Mouse (Mus musculus) intestine, postnatal 0 days (tissue): ENCODE measurements at regions not wholly inside any gene's neighbourhood (a gene's known extent, or its start where the extent isn't known, plus 50 kb on each side); places are given as distances from the start of the nearest gene placed in this dataset.

Experiments used
- ATAC-seq: fragments of 200-750 bp; cut with Nextera tagmentation; 2 replicates; pipeline ENCODE4 v1.8.0; 2017; ENCODE audit warnings: mild to moderate bottlenecking, moderate TSS enrichment, moderate library complexity
- H3K27ac ChIP-seq: fragments of 300-500 bp; sonication (generic); 2 replicates; pipeline ENCODE4 v1.5.1; 2014; ENCODE audit warnings: mild to moderate bottlenecking, low read depth, low read length, moderate library complexity
- H3K27me3 ChIP-seq: fragments of 300-500 bp; sonication (generic); replicated peaks from 2 replicates; pipeline ENCODE4 v1.6.1; 2014; ENCODE audit warnings: low read length, mixed read lengths; ENCODE audit not compliant: control insufficient read depth, insufficient read depth
- H3K36me3 ChIP-seq: fragments of 300-500 bp; sonication (generic); 2 replicates; pipeline ENCODE4 v1.6.1; 2014; ENCODE audit warnings: mild to moderate bottlenecking, moderate library complexity; ENCODE audit not compliant: control insufficient read depth, insufficient read depth
- H3K4me1 ChIP-seq: fragments of 300-500 bp; sonication (generic); replicated peaks from 2 replicates; pipeline ENCODE4 v1.6.1; 2014; ENCODE audit warnings: antibody characterized with exemption, low read length, mixed read lengths; ENCODE audit not compliant: control insufficient read depth, insufficient read depth
- H3K4me2 ChIP-seq: fragments of 300-500 bp; sonication (generic); replicated peaks from 2 replicates; pipeline ENCODE4 v1.6.1; 2014; ENCODE audit warnings: low read depth, mild to moderate bottlenecking, moderate library complexity
- H3K4me3 ChIP-seq: fragments of 300-500 bp; sonication (generic); 2 replicates; pipeline ENCODE4 v1.5.1; 2014; ENCODE audit warnings: low read depth, low read length
- H3K9ac ChIP-seq: fragments of 300-500 bp; sonication (generic); 2 replicates; pipeline ENCODE4 v1.6.1; 2014; ENCODE audit warnings: mild to moderate bottlenecking, low read depth, low read length
- H3K9me3 ChIP-seq: fragments of 300-500 bp; sonication (generic); 2 replicates; pipeline ENCODE4 v1.6.1; 2016; ENCODE audit warnings: mixed run types; ENCODE audit not compliant: control insufficient read depth
- CTCF ChIP-seq: sonication (generic); IDR thresholded peaks from 2 replicates; pipeline ENCODE4 v1.5.1; 2016; ENCODE audit warnings: low read depth, mild to moderate bottlenecking, control low read depth, antibody characterized with exemption, moderate library complexity
- WGBS: fragments of 180-500 bp; shearing (Covaris S2); extraction: QIAGEN DNeasy Blood & Tissue Kit; methylation state at CpG from one replicate; pipeline ENCODE4 v1.1.7; 2014; 5-methylcytosine and 5-hydroxymethylcytosine counted together

DNA sequence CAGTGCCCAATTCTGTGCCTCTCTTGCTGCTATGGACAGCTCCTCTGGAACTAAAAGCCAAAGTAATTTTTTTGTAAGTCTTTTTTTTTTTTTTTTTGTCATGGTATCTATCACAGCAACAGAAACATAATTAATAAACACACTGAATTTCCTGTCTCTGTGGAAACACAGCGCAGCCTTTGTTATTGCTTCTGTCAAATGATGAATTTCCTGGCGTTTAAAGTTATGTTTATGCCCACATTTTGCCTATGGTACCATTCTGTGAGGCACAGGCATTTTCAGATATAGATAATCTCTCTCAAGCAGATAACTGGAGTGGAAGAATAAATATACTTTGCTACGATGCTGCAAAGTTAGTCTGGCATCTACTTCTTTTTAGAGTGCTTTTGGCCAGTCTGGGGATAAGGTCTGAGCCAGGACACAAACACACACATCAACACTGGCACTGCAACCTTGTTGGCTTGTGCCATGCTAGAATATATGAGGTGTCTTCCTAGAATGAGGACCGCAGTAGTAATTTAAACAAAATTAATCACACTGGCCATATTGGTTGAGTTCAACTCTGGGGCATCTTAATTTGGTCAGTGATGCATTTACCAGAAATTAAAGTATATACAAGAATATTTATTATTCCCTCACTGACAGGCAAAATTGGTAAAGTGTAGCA, 227.9 kb upstream of the Gk2 start:
- H3K9me3 ChIP-seq: no peaks in the 10 kb centered on the region
- H3K27me3 ChIP-seq: no peaks in the 10 kb centered on the region
- H3K27ac ChIP-seq: no peak overlapping the region
- H3K4me1 ChIP-seq: no peaks in the 10 kb centered on the region
- no peak overlapping the region for H3K4me3 ChIP-seq
- H3K9ac ChIP-seq: no peak overlapping the region
- H3K36me3 ChIP-seq: no peaks in the 10 kb centered on the region
- 39% methylated on average over 4 of the region's 4 CpGs for WGBS
- H3K4me2 ChIP-seq: no peak overlapping the region
- TF ChIP-seq CTCF: no peak
- no peak for ATAC-seq

DNA sequence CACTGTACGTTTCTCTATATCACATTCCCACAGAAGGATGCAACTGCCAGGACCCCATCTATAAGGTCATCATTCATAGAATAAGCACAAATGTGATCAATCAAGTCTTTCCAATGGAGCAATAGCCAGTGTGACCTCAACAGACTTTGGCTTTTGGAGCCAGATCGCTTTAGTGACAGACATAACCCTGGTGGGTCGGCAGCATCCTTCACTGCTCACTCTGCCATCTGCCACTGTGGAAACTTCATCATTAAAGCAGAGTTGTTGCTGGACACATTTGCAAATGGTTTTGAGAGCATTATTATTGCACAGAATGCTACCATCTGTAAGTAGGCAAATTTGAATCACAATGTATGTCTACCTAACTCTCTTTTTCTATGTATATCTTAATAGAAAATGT, 212.9 kb upstream of the Gk2 start:
- Histone ChIP-seq H3K4me2 (no peak overlapping the region), H3K9ac (no peak overlapping the region), H3K27ac (no peak overlapping the region), H3K4me3 (no peak overlapping the region), H3K36me3 (no peaks in the 10 kb centered on the region), H3K4me1 (no peaks in the 10 kb centered on the region), H3K27me3 (no peaks in the 10 kb centered on the region), H3K9me3 (no peaks in the 10 kb centered on the region)
- 79% methylated on average over 3 of the region's 3 CpGs for WGBS
- TF ChIP-seq CTCF: no peak
- no peak for ATAC-seq

DNA sequence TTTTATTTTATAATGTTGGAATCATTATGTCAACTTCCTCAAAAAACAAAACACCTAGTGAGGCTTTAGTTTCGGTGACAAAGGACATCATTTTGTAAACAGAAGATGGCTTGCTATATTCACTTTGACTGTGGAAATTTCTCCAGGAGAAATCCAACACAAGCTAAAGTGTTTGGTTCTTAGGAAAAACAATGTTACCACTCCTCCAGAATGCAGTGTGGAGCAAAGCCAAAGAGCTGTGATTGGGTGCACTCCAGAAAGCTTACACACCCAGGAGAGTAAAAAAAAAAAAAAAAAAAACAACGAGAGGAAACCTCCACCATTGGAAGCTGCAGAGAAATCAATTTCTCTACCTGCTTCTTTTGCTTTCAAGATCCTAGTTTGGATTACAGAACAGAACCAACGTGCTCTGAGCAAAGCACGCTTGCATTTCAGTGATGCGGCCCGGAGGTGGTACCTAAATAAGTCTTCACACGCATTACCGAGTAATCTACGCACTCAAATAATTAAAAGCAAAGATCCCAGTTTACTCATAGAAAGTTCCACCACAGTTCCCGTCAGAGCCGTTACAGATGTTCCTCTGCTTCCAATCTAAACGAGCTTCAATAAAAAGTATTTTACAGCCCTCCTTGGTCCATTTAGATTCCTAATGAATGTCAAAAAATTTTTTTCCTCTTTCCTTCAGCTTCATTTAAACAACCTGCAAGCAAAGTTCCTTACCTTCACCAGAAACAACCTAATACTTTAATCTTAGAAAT, 199.5 kb upstream of the Gk2 start:
- no peak overlapping the region for H3K4me3 ChIP-seq
- no peak for TF ChIP-seq CTCF
- H3K9ac ChIP-seq: no peak overlapping the region
- H3K36me3 ChIP-seq: no peaks in the 10 kb centered on the region
- H3K4me2 ChIP-seq: no peak overlapping the region
- ATAC-seq: no peak
- H3K27me3 ChIP-seq: no peaks in the 10 kb centered on the region
- 72% methylated on average over 12 of the region's 12 CpGs for WGBS
- no peaks in the 10 kb centered on the region for H3K4me1 ChIP-seq
- H3K9me3 ChIP-seq: no peaks in the 10 kb centered on the region
- no peak overlapping the region for H3K27ac ChIP-seq

DNA sequence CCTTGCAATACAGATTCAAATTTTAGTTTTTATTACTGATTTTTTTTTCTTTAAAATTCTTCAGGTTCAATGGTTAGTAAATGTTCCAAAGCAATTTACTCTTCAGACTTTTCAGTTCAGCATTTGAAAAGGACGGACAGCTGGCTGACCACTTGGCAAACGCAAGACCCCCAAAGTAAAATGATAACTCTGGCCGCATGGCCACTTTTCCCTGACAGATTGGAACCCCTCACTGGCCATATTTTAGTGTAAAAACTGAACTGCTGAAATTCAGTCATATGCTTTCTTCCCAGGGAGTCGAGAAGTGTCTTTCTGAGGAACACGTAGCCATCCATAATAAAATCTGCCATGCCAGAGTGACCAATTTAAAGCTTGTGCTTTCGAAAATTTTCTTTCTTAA, 198.4 kb upstream of the Gk2 start:
- TF ChIP-seq CTCF: no peak
- 86% methylated on average over 6 of the region's 6 CpGs for WGBS
- H3K4me1 ChIP-seq: no peaks in the 10 kb centered on the region
- H3K4me3 ChIP-seq: no peak overlapping the region
- no peaks in the 10 kb centered on the region for H3K9me3 ChIP-seq
- H3K36me3 ChIP-seq: no peaks in the 10 kb centered on the region
- no peak overlapping the region for H3K4me2 ChIP-seq
- no peaks in the 10 kb centered on the region for H3K27me3 ChIP-seq
- no peak overlapping the region for H3K27ac ChIP-seq
- no peak for ATAC-seq
- no peak overlapping the region for H3K9ac ChIP-seq

DNA sequence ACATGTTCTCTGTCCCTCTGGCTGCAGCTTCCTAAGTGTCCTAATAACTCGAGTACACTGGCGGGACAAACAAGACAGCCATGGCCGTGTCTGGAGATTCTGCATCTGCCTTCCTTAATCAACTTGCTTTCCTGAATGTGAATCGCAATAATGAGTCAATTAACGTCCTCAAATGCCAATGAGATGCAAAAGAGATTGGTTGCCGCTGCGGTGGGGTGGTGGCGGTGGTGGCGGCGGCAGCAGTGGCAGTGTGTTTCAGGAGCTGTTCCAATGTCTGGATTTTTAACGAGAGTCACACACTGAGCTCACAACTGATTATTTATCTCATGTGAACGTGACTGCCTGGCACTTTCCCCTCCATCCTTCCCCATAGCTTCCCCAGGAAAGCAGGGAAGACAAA, 197.6 kb upstream of the Gk2 start:
- H3K4me1 ChIP-seq: no peaks in the 10 kb centered on the region
- H3K9ac ChIP-seq: no peak overlapping the region
- ATAC-seq: no peak
- H3K9me3 ChIP-seq: no peaks in the 10 kb centered on the region
- WGBS: 64% methylated on average over 12 of the region's 12 CpGs
- no peak overlapping the region for H3K4me3 ChIP-seq
- H3K27me3 ChIP-seq: no peaks in the 10 kb centered on the region
- no peaks in the 10 kb centered on the region for H3K36me3 ChIP-seq
- no peak overlapping the region for H3K27ac ChIP-seq
- no peak overlapping the region for H3K4me2 ChIP-seq
- no peak for TF ChIP-seq CTCF

DNA sequence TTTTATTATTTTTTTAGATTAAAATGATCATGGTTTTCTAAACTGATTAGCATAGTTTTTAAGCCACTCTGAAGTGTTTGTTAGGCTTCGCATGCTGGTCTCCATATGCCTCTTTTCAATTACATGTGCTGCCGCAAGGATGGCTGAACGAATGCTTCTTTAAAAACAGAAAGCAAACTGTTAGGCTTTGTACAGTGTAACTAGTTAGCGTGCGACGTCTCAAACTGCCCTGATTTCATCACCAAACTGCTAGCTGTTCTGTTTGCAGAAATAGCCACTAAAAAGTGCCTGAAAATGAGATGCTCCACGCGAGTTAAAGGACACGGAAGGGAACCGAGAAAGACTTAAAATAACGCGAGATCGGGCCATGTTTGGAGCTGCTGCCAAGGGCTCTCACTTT, 185.4 kb upstream of the Gk2 start:
- H3K4me2 ChIP-seq: no peak overlapping the region
- H3K36me3 ChIP-seq: no peaks in the 10 kb centered on the region
- no peaks in the 10 kb centered on the region for H3K4me1 ChIP-seq
- H3K27me3 ChIP-seq: no peaks in the 10 kb centered on the region
- no peak overlapping the region for H3K4me3 ChIP-seq
- WGBS: 83% methylated on average over 13 of the region's 13 CpGs
- H3K27ac ChIP-seq: no peak overlapping the region
- H3K9me3 ChIP-seq: no peaks in the 10 kb centered on the region
- no peak overlapping the region for H3K9ac ChIP-seq
- TF ChIP-seq CTCF: no peak
- no peak for ATAC-seq
